Mouse (Mus musculus): ENCODE measurements around the gene Smarcd3.

The Smarcd3 gene

GRCm38 (mm10) chr5:24553621-24554244 lies 70.5 kb downstream of the Smarcd3 start:
- no peak for DNase-seq

DNA sequence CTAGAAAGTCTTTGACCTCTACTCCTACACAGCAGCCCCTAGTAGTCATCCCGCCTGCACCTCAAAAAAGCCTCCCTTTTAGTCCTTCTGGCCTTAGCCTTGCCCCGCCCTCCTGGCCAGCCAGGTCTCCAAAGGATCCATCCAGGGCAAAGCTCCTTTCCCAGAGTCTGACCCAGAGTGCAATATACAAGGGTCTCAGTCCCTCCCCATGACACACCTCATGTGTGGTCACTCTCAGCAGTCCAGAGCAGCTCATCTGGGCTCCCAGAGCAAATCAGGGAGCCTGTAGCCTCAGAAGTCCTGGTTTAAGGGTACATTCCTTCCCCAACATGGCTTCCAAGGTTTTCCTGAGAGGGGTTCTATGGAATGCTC lies 72.9 kb downstream of the Smarcd3 start:
- DNase-seq: no peak

DNA sequence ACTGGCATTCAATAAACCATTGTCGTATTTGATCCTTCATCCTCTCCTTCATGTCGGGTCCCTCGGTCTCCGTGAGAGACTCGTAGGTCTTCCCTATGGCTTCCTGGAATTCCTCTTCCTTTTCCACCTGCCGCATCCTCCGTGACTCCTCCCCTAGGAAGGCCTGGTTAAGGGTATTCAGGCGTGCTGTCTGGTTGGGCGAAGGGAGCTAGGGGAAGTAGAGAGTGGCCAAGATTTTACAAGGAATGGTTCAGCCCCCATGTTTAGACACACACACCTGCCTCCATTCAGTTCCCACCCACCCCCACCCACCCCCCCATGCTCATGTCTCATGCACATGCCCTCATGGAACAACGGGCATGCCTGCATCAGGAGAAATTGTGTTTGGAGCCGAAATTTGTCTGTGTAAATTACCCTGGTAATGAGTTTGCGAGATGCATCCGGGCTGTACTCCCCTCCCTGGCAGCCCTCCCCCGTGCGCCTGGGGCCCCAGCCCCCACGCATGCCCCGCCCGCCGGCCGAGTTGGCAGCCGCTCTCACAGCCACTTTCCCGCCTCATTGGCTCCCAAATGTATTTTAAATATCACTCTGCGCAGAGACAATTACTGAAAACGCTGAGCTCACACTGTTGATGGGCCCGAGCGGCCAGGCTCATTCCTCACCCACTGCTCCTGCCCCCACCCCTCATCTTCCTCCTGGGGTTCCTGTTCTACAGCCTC lies 73.5 kb downstream of the Smarcd3 start:
- DNase-seq: peak; percentile 61 to 70

DNA sequence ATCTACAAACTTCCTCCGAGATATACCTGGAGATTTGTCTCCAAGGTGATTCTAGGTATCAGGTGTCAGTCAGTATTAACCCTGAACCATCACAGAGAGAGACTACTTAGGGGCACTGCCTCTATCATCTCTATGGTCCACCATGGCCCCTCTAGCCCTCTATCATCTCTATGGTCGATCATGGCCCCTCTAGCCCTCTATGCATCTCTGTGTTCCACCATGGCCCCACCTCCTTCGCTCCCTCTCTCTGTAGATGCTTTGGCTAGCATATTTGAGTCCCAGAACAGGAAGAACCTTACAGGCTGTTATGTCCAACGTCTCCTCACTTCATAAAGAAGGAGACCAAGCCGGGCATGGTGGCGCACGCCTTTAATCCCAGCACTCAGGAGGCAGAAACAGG lies 81.6 kb downstream of the Smarcd3 start:
- no peak for DNase-seq

GRCm38 (mm10) chr5:24541144-24541569 lies 83.1 kb downstream of the Smarcd3 start:
- no peak for DNase-seq
